Mouse (Mus musculus) fat pad, adult 2 months (tissue): ENCODE data around the gene Wnt5a.

Experiments used
- DNase-seq: peaks from one replicate; pipeline ENCODE4 v3.0.0-alpha.2; 2011; ENCODE audit warnings: low read depth, low spot score; ENCODE audit errors: extremely low read depth

Wnt5a gene

GRCm38 (mm10) chr14:28504101-28505050 is at the start of gene Wnt5a:
Wnt5a (plus strand) TSS chr14:28504750.
- DNase-seq = no peak

- DNase-seq = no peak
Observed at GRCm38 (mm10) chr14:28456372-28457076, 48.0 kb upstream of the Wnt5a start.

- DNase-seq = no peak
Observed at GRCm38 (mm10) chr14:28457428-28457827, 47.1 kb upstream of the Wnt5a start.

- DNase-seq = no peak
Observed at GRCm38 (mm10) chr14:28467956-28468355, 36.6 kb upstream of the Wnt5a start.

GRCm38 (mm10) chr14:28469696-28470095 is 34.9 kb upstream of the Wnt5a start:
- no peak for DNase-seq

- no peak for DNase-seq
Observed at GRCm38 (mm10) chr14:28470212-28470611, 34.3 kb upstream of the Wnt5a start.

GRCm38 (mm10) chr14:28475012-28475411 is 29.5 kb upstream of the Wnt5a start:
- no peak for DNase-seq

- DNase-seq = no peak
Observed at GRCm38 (mm10) chr14:28475421-28475820, 29.1 kb upstream of the Wnt5a start.

GRCm38 (mm10) chr14:28476746-28477145 is 27.8 kb upstream of the Wnt5a start:
- DNase-seq = no peak

- DNase-seq = no peak
Observed at GRCm38 (mm10) chr14:28480866-28481265, 23.7 kb upstream of the Wnt5a start.

- no peak for DNase-seq
Observed at GRCm38 (mm10) chr14:28493806-28494205, 10.7 kb upstream of the Wnt5a start.

GRCm38 (mm10) chr14:28494273-28494672 is 10.3 kb upstream of the Wnt5a start:
- no peak for DNase-seq

GRCm38 (mm10) chr14:28501216-28501878 is 3.2 kb upstream of the Wnt5a start:
- no peak for DNase-seq

- no peak for DNase-seq
Observed at GRCm38 (mm10) chr14:28503276-28503675, 1.3 kb upstream of the Wnt5a start.

- DNase-seq = no peak
Observed at GRCm38 (mm10) chr14:28505051-28505585, 568 bp downstream of the Wnt5a start.

- no peak for DNase-seq
Observed at GRCm38 (mm10) chr14:28505586-28506375, 1.2 kb downstream of the Wnt5a start.

GRCm38 (mm10) chr14:28506376-28506831 is 1.9 kb downstream of the Wnt5a start:
- DNase-seq = no peak

GRCm38 (mm10) chr14:28507011-28507410 is 2.5 kb downstream of the Wnt5a start:
- no peak for DNase-seq

GRCm38 (mm10) chr14:28507471-28507870 is 2.9 kb downstream of the Wnt5a start:
- DNase-seq = no peak
